Mouse (Mus musculus): Measurements from ENCODE around the gene Klk1b11. TPM values are rescaled to one million over a fixed set of nuclear protein-coding genes. Genes with fewer than 3 reads are reported as not detected.

Gene Klk1b11
- not detected for polyA plus RNA-seq (2014; fragmentation: Illumina TruSeq; extraction: RNeasy Lipid Tissue Mini Kit (QIAGEN cat#74804); ENCODE audit: low read depth, low replicate concordance)

GRCm38 (mm10) chr7:43995577-43995976, at the start of gene Klk1b11:
Gene Klk1b11 (plus strand): TSS chr7:43995877.

GRCm38 (mm10) chr7:43950364-43950763, 45.3 kb upstream of the Klk1b11 start, which contains the start of gene Klk1b8:
Gene Klk1b8 (plus strand): TSS chr7:43950664.

GRCm38 (mm10) chr7:43966451-43966850, 29.2 kb upstream of the Klk1b11 start, which contains the start of gene Klk1b1:
Gene Klk1b1 (plus strand): TSS chr7:43966751.

GRCm38 (mm10) chr7:43975761-43976160, 19.9 kb upstream of the Klk1b11 start, which contains the start of gene Klk1b9:
Gene Klk1b9 (plus strand): TSS chr7:43976061.

GRCm38 (mm10) chr7:44011868-44012267, 16.2 kb downstream of the Klk1b11 start, which contains the start of gene Klk1b26:
Gene Klk1b26 (plus strand): TSS chr7:44012168.

Other genes starting within 250 kb of the Klk1b11 start
- not detected for gene Klk12, start 227.0 kb upstream of the Klk1b11 start, polyA plus RNA-seq (2014; fragmentation: Illumina TruSeq; extraction: RNeasy Lipid Tissue Mini Kit (QIAGEN cat#74804); ENCODE audit: low read depth, low replicate concordance)
- not detected for gene Klk11, start 221.3 kb upstream of the Klk1b11 start, polyA plus RNA-seq (2014; fragmentation: Illumina TruSeq; extraction: RNeasy Lipid Tissue Mini Kit (QIAGEN cat#74804); ENCODE audit: low read depth, low replicate concordance)
- 0.58 TPM for gene Klk10, start 214.8 kb upstream of the Klk1b11 start, polyA plus RNA-seq (2014; fragmentation: Illumina TruSeq; extraction: RNeasy Lipid Tissue Mini Kit (QIAGEN cat#74804); ENCODE audit: low read depth, low replicate concordance)
- not detected for gene Klk9, start 204.0 kb upstream of the Klk1b11 start, polyA plus RNA-seq (2014; fragmentation: Illumina TruSeq; extraction: RNeasy Lipid Tissue Mini Kit (QIAGEN cat#74804); ENCODE audit: low read depth, low replicate concordance)
- not detected for gene Klk8, start 198.3 kb upstream of the Klk1b11 start, polyA plus RNA-seq (2014; fragmentation: Illumina TruSeq; extraction: RNeasy Lipid Tissue Mini Kit (QIAGEN cat#74804); ENCODE audit: low read depth, low replicate concordance)
- not detected for gene Klk7, start 184.6 kb upstream of the Klk1b11 start, polyA plus RNA-seq (2014; fragmentation: Illumina TruSeq; extraction: RNeasy Lipid Tissue Mini Kit (QIAGEN cat#74804); ENCODE audit: low read depth, low replicate concordance)
- gene Klk6, start 171.4 kb upstream of the Klk1b11 start, polyA plus RNA-seq (2014; fragmentation: Illumina TruSeq; extraction: RNeasy Lipid Tissue Mini Kit (QIAGEN cat#74804); ENCODE audit: low read depth, low replicate concordance) = not detected
- gene Klk5, start 153.9 kb upstream of the Klk1b11 start, polyA plus RNA-seq (2014; fragmentation: Illumina TruSeq; extraction: RNeasy Lipid Tissue Mini Kit (QIAGEN cat#74804); ENCODE audit: low read depth, low replicate concordance) = not detected
- gene Klk4, start 114.7 kb upstream of the Klk1b11 start, polyA plus RNA-seq (2014; fragmentation: Illumina TruSeq; extraction: RNeasy Lipid Tissue Mini Kit (QIAGEN cat#74804); ENCODE audit: low read depth, low replicate concordance) = not detected
- gene Klk15, start 62.1 kb upstream of the Klk1b11 start, polyA plus RNA-seq (2014; fragmentation: Illumina TruSeq; extraction: RNeasy Lipid Tissue Mini Kit (QIAGEN cat#74804); ENCODE audit: low read depth, low replicate concordance) = not detected
- gene Klk1b8, start 45.2 kb upstream of the Klk1b11 start, polyA plus RNA-seq (2014; fragmentation: Illumina TruSeq; extraction: RNeasy Lipid Tissue Mini Kit (QIAGEN cat#74804); ENCODE audit: low read depth, low replicate concordance) = not detected
- gene Klk1b1, start 29.1 kb upstream of the Klk1b11 start, polyA plus RNA-seq (2014; fragmentation: Illumina TruSeq; extraction: RNeasy Lipid Tissue Mini Kit (QIAGEN cat#74804); ENCODE audit: low read depth, low replicate concordance) = not detected
- gene Klk1b9, start 19.8 kb upstream of the Klk1b11 start, polyA plus RNA-seq (2014; fragmentation: Illumina TruSeq; extraction: RNeasy Lipid Tissue Mini Kit (QIAGEN cat#74804); ENCODE audit: low read depth, low replicate concordance) = not detected
- gene Klk1b26, start 16.3 kb downstream of the Klk1b11 start, polyA plus RNA-seq (2014; fragmentation: Illumina TruSeq; extraction: RNeasy Lipid Tissue Mini Kit (QIAGEN cat#74804); ENCODE audit: low read depth, low replicate concordance) = not detected
- not detected for gene Klk1b27, start 56.4 kb downstream of the Klk1b11 start, polyA plus RNA-seq (2014; fragmentation: Illumina TruSeq; extraction: RNeasy Lipid Tissue Mini Kit (QIAGEN cat#74804); ENCODE audit: low read depth, low replicate concordance)
- not detected for gene Klk1b21, start 106.5 kb downstream of the Klk1b11 start, polyA plus RNA-seq (2014; fragmentation: Illumina TruSeq; extraction: RNeasy Lipid Tissue Mini Kit (QIAGEN cat#74804); ENCODE audit: low read depth, low replicate concordance)
- not detected for gene Klk1b22, start 116.8 kb downstream of the Klk1b11 start, polyA plus RNA-seq (2014; fragmentation: Illumina TruSeq; extraction: RNeasy Lipid Tissue Mini Kit (QIAGEN cat#74804); ENCODE audit: low read depth, low replicate concordance)
- not detected for gene Klk1b16, start 140.9 kb downstream of the Klk1b11 start, polyA plus RNA-seq (2014; fragmentation: Illumina TruSeq; extraction: RNeasy Lipid Tissue Mini Kit (QIAGEN cat#74804); ENCODE audit: low read depth, low replicate concordance)
- gene Klk1b24, start 192.4 kb downstream of the Klk1b11 start, polyA plus RNA-seq (2014; fragmentation: Illumina TruSeq; extraction: RNeasy Lipid Tissue Mini Kit (QIAGEN cat#74804); ENCODE audit: low read depth, low replicate concordance) = not detected
- gene Klk1b3, start 202.3 kb downstream of the Klk1b11 start, polyA plus RNA-seq (2014; fragmentation: Illumina TruSeq; extraction: RNeasy Lipid Tissue Mini Kit (QIAGEN cat#74804); ENCODE audit: low read depth, low replicate concordance) = not detected
- not detected for gene Klk1b4, start 211.6 kb downstream of the Klk1b11 start, polyA plus RNA-seq (2014; fragmentation: Illumina TruSeq; extraction: RNeasy Lipid Tissue Mini Kit (QIAGEN cat#74804); ENCODE audit: low read depth, low replicate concordance)
- gene Klk1b5, start 220.1 kb downstream of the Klk1b11 start, polyA plus RNA-seq (2014; fragmentation: Illumina TruSeq; extraction: RNeasy Lipid Tissue Mini Kit (QIAGEN cat#74804); ENCODE audit: low read depth, low replicate concordance) = not detected
- not detected for gene Klk1, start 229.5 kb downstream of the Klk1b11 start, polyA plus RNA-seq (2014; fragmentation: Illumina TruSeq; extraction: RNeasy Lipid Tissue Mini Kit (QIAGEN cat#74804); ENCODE audit: low read depth, low replicate concordance)
- not detected for gene Gm36864, start 240.3 kb downstream of the Klk1b11 start, polyA plus RNA-seq (2014; fragmentation: Illumina TruSeq; extraction: RNeasy Lipid Tissue Mini Kit (QIAGEN cat#74804); ENCODE audit: low read depth, low replicate concordance)